Mouse (Mus musculus): ENCODE measurements around the gene Rhno1.

Rhno1 gene

GRCm38 (mm10) chr6:128361901-128362300 is 810 bp downstream of the Rhno1 start:
- no peak for DNase-seq

DNA sequence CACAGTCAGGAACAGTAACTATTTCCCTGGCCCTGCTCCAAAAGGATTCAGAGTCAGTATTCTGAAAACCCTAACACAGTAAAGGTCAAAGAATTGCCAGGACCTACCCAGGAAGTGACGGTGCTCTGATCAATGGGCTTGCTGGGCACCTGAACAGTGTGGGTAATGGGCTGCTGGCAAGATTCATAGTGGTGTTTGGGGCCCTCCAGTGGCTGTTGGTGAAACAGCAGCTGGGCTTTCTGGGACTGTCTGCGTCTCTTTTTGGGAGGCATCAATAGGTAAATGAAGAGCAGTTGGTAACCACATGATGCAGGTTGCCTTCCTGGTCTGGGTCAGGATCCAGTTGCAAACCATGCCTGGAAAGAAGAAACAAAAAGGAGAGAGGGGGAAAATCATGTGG is 3.7 kb downstream of the Rhno1 start:
- peak; percentile 82 for DNase-seq

- DNase-seq: peak; percentile 96
Measured at GRCm38 (mm10) chr6:128355726-128356416, 6.8 kb downstream of the Rhno1 start, which contains the start of gene Tulp3. Gene Tulp3, minus strand, starts transcription at chr6:128355851.

DNA sequence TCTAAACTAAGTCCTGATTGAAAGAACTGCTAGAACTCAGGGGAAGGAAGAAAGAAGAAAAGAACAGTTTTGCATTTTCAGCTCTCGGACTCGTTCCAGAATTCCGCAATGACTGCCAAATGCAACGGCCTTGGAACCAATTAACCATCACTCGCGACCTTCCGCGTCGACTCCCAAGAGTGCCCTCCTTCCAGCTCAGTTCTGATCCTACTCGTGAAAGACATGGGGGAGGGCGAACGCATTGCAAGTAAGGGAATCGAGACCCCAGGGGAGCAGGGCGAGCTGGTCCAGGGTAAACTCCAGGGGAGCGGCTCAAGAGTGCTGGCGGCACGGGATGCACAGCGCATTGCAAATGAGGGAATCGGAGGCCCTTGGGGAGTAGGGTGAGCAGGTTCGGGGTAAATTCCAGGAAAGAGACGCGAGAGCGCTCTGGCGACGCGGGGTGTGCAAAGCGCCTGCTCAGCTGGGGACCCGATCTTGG is 7.5 kb downstream of the Rhno1 start:
- DNase-seq: peak; percentile 34

GRCm38 (mm10) chr6:128354140-128354539 is 8.6 kb downstream of the Rhno1 start:
- DNase-seq: no peak

DNA sequence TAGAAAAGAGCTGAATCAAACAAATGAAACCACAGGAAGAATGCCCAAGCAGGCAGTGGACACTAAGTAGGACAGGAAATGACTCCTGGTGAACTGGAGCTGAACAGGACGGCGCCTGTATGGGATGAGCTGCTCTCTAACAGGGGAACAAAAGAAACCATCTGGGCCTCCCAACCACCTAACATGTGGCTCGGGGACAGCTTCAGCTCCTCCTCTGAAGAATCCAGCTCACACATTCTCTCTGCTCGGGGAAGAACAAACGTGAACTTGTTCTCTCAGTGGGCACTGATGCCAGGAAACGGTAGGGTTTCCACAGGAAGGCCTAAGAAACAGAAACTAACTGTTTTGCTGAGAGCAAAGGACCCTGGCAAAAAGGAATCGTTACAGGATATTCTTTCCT is 13.0 kb downstream of the Rhno1 start:
- peak; percentile 10 for DNase-seq

DNA sequence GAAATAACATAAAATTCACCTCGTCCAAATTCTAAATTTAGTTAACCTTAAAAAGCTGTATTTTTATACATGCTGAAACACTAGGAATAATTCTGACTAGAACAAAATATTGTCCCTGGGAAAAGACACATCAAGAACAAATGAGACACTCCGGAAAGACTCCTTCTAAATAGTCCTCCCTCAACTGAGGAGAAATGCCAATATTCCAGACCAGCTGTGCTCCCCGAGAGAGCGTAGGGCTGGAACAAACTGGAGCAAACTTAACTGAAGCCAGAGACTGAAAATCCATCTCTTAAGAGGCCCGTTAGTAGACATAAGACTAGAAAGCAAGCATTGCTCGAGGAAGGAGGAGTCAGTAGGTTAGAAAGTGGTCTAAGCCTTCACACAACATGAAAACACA is 15.9 kb downstream of the Rhno1 start:
- no peak for DNase-seq

GRCm38 (mm10) chr6:128345623-128346022 is 17.1 kb downstream of the Rhno1 start:
- no peak for DNase-seq

- no peak for DNase-seq
Measured at GRCm38 (mm10) chr6:128341956-128342723, 20.6 kb downstream of the Rhno1 start.

GRCm38 (mm10) chr6:128338876-128339275 is 23.8 kb downstream of the Rhno1 start:
- no peak for DNase-seq

DNA sequence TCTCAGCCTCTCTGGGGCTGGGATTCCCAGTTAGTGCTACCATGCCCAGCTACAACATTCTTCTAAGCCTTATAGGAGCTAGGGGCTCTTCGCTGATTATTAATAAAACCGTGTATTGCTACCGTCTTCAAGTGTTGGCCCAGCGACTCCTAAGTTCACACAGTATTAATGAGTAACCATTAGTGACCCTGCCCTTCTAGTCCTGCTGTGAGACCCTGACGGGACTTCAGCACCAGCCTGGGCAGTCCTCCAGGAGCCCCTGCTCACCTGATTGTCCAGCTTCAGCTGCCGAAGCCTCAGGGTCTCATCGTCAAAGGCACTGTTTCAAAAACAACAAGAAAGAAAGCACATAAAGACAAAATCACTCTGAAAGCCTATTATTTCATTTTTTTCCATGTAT is 25.2 kb downstream of the Rhno1 start:
- no peak for DNase-seq

DNA sequence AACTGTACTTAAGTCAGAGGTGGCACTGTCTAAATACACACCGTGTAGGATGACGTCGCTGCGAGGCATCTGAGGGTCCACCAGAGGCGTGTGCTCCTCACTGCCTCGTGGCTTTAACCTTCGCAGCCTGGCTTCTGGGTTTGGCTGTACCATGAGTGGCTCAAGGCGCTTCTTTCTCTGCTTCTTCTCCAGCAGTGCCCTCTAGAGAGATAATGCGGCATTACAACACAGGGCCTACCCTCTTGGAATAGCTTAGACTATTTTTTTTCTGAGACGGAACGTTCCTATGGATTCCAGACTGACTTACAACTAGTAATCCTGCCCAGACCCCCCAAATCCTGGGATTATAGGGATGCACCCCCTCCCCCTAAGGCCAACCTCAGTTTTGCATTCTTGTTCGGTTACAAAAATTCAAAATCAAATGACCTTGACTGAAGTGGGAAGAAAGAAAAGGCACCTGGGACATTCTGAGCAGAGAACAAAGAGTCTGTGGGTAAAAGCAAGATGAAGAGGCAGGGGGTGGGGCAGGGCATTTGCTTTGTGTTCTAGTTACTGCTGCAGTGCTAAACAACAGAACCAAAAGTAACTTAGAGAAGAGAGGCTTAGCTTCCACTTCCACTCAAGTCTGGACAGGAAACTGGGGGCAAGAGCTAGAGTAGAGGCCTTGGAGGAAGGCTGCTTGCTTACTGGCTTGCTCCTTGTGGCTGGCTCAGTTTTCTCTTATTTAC is 28.1 kb downstream of the Rhno1 start:
- peak; percentile 91 for DNase-seq

DNA sequence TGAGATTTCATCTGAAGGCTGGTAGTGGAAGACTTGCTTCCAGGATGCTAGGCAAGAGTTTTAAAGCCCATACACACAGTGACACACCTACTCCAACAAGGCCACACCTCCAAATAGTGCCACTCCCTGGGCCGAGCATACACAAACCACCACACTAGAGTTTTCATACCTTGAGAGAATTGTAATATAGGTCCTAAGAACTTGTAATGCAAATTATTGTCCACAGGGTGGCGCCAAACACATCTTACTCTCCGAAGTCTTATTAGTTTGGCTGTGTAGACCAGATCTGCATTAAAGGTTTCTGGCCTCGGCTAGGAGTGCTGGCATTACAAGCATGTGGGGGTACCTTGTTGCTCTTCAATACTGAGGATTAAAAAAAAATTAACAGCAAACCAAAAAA is 44.4 kb downstream of the Rhno1 start:
- peak; percentile 88 for DNase-seq

GRCm38 (mm10) chr6:128315597-128315996 is 47.1 kb downstream of the Rhno1 start:
- no peak for DNase-seq

- DNase-seq: no peak
Measured at GRCm38 (mm10) chr6:128314796-128315195, 47.9 kb downstream of the Rhno1 start.

GRCm38 (mm10) chr6:128308311-128308710 is 54.4 kb downstream of the Rhno1 start:
- peak; percentile 86 for DNase-seq
